Mouse (Mus musculus) ES-E14 (cell line): Measurements from ENCODE around the gene Plscr5.

Source experiments
- CHD2 ChIP-seq: IDR thresholded peaks from 2 replicates; pipeline ENCODE4 v1.6.1; 2014; ENCODE audit warnings: mild to moderate bottlenecking, low read depth, low read length, inconsistent platforms
- HCFC1 ChIP-seq: IDR thresholded peaks from 2 replicates; pipeline ENCODE4 v1.6.1; 2012; ENCODE audit warnings: low read length, inconsistent platforms, borderline replicate concordance; ENCODE audit not compliant: insufficient read depth
- MAFK ChIP-seq: IDR thresholded peaks from 2 replicates; pipeline ENCODE4 v1.6.1; 2014; ENCODE audit warnings: mild to moderate bottlenecking, low read depth, low read length, inconsistent platforms; ENCODE audit not compliant: insufficient read depth
- ZC3H11A ChIP-seq: IDR thresholded peaks from 2 replicates; pipeline ENCODE4 v1.6.1; 2012; ENCODE audit warnings: low read depth, mild to moderate bottlenecking, inconsistent platforms, low read length, borderline replicate concordance
- ZNF384 ChIP-seq: IDR thresholded peaks from 2 replicates; pipeline ENCODE4 v1.6.1; 2012; ENCODE audit warnings: low read depth, low read length, inconsistent platforms

GRCm38 (mm10) chr9:92234901-92235458, 42.2 kb downstream of the Plscr5 start:
- TF ChIP-seq MAFK (no peak), ZNF384 (no peak), ZC3H11A (no peak), HCFC1 (no peak), CHD2 (no peak)
